Mouse (Mus musculus) adrenal gland, postnatal 4 days (tissue): Measurements from ENCODE around the gene Il4. TPM values are rescaled to one million over a fixed set of nuclear protein-coding genes. Genes with fewer than 3 reads are reported as not detected.
A peak's percentile ranks its signal among the peaks of the same experiment; 100 is the strongest.

ENCODE experiments used
- DNase-seq, 2 experiments: peaks; one replicate each; pipeline ENCODE4 v3.0.0; 2021 to 2022; ENCODE audit warnings: low spot score in 2 of 2, mixed read lengths in 2 of 2
- total RNA-seq, 2 experiments: library from RNA; stranded (reverse); gene quantifications; 2 replicates each; pipeline ENCODE4 v1.2.3; 2021

Il4 gene
- total RNA-seq, 2 experiments from 2014 or later: not detected

- no peak for DNase-seq
Measured at GRCm38 (mm10) chr11:53624124-53624523, 5.7 kb upstream of the Il4 start.

GRCm38 (mm10) chr11:53623573-53623972, 5.1 kb upstream of the Il4 start:
- DNase-seq: no peak

GRCm38 (mm10) chr11:53622440-53622806, 4.0 kb upstream of the Il4 start:
- no peak for DNase-seq

GRCm38 (mm10) chr11:53621582-53622439, 3.3 kb upstream of the Il4 start:
- no peak for DNase-seq

GRCm38 (mm10) chr11:53620094-53620493, 1.6 kb upstream of the Il4 start:
- DNase-seq: no peak

GRCm38 (mm10) chr11:53619428-53619827, 959 bp upstream of the Il4 start:
- DNase-seq: no peak

GRCm38 (mm10) chr11:53617562-53618109, 833 bp downstream of the Il4 start:
- DNase-seq: no peak

- DNase-seq: no peak
Measured at GRCm38 (mm10) chr11:53616748-53617558, 1.5 kb downstream of the Il4 start.

GRCm38 (mm10) chr11:53615575-53615974, 2.9 kb downstream of the Il4 start:
- DNase-seq: no peak

- DNase-seq: no peak
Measured at GRCm38 (mm10) chr11:53615172-53615571, 3.3 kb downstream of the Il4 start.

- no peak for DNase-seq
Measured at GRCm38 (mm10) chr11:53609672-53610071, 8.8 kb downstream of the Il4 start.

GRCm38 (mm10) chr11:53609231-53609630, 9.2 kb downstream of the Il4 start:
- no peak for DNase-seq

GRCm38 (mm10) chr11:53605609-53606008, 12.9 kb downstream of the Il4 start:
- DNase-seq: no peak

- DNase-seq: no peak
Measured at GRCm38 (mm10) chr11:53604983-53605382, 13.5 kb downstream of the Il4 start.

- DNase-seq: no peak
Measured at GRCm38 (mm10) chr11:53591116-53591515, 27.4 kb downstream of the Il4 start.

- DNase-seq: peak; percentile 9 to 10
Measured at GRCm38 (mm10) chr11:53590368-53590768, 28.1 kb downstream of the Il4 start.

GRCm38 (mm10) chr11:53588279-53588678, 30.2 kb downstream of the Il4 start:
- DNase-seq: no peak

GRCm38 (mm10) chr11:53585510-53585909, 33.0 kb downstream of the Il4 start:
- no peak for DNase-seq

- DNase-seq: no peak
Measured at GRCm38 (mm10) chr11:53584849-53585248, 33.6 kb downstream of the Il4 start.

GRCm38 (mm10) chr11:53583151-53583550, 35.3 kb downstream of the Il4 start:
- no peak for DNase-seq

GRCm38 (mm10) chr11:53580562-53580961, 37.9 kb downstream of the Il4 start:
- DNase-seq: no peak
